Mouse (Mus musculus): ENCODE data around the gene Ubap1. TPM values are rescaled to one million over a fixed set of nuclear protein-coding genes. Genes with fewer than 3 reads are reported as not detected.

Ubap1 gene
- total and polyA plus RNA-seq, 2 experiments from 2014 or later: 43.2 to 45.7 TPM

DNA sequence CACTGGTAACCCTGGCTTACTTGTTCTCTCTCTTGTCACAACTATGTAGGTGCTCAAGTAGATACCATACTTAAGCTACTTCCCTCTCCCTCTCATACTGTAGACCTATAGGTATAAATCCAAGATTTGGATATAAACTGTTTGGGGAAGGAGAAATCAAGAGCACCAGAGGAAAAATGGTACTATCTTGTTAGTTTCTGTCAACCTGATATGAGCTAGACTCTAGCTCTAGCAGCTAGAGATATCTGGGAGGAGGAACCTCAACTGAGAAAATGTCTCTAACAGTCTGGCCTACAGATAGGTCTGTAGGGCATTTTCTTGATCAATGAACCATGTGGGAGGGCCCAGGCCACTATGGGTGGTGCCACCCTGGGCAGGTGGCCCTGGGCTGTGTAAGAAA is 52.4 kb downstream of the Ubap1 start:
- Histone ChIP-seq H3K9me3 (replicated peaks; ENCODE audit: control insufficient read depth, low read length) (no peaks in the 10 kb centered on the region), H3K27me3 (ENCODE audit: control insufficient read depth, insufficient read depth, low read length) (no peaks in the 10 kb centered on the region), H3K4me3 (ENCODE audit: low read depth, low read length) (no peak overlapping the region), H3K27ac (ENCODE audit: low read depth) (no peak overlapping the region), H3K36me3 (replicated peaks; ENCODE audit: control insufficient read depth, insufficient read depth, low read length) (peaks cover 29% of the 10 kb centered on the region), H3K9ac (replicated peaks; ENCODE audit: low read depth, low read length) (no peak overlapping the region), H3K4me2 (ENCODE audit: low read depth, low read length) (no peak overlapping the region), H3K4me1 (ENCODE audit: control insufficient read depth, insufficient read depth) (no peaks in the 10 kb centered on the region)
- ATAC-seq (ENCODE audit: insufficient read depth, low read depth): no peak
- DNase-seq (ENCODE audit: low spot score): no peak
- no peak for TF ChIP-seq EP300 (IDR thresholded peaks at IDR 0.05; ENCODE audit: low read depth)
- no peak for TF ChIP-seq CTCF (IDR thresholded peaks at IDR 0.05; ENCODE audit: low read depth)

- no peak overlapping the region for H3K9ac ChIP-seq (replicated peaks; ENCODE audit: low read depth, low read length)
- H3K4me1 ChIP-seq (ENCODE audit: control insufficient read depth, insufficient read depth): no peaks in the 10 kb centered on the region
- H3K4me2 ChIP-seq (ENCODE audit: low read depth, low read length): no peak overlapping the region
- no peak for DNase-seq (ENCODE audit: low spot score)
- 83% methylated on average over 5 of the region's 5 CpGs for WGBS
- H3K36me3 ChIP-seq (replicated peaks; ENCODE audit: control insufficient read depth, insufficient read depth, low read length): peaks cover 27% of the 10 kb centered on the region
- ATAC-seq (ENCODE audit: insufficient read depth, low read depth): no peak
- H3K27ac ChIP-seq (ENCODE audit: low read depth): no peak overlapping the region
- no peak for TF ChIP-seq CTCF (IDR thresholded peaks at IDR 0.05; ENCODE audit: low read depth)
- TF ChIP-seq EP300 (IDR thresholded peaks at IDR 0.05; ENCODE audit: low read depth): no peak
- no peaks in the 10 kb centered on the region for H3K9me3 ChIP-seq (replicated peaks; ENCODE audit: control insufficient read depth, low read length)
- no peak overlapping the region for H3K4me3 ChIP-seq (ENCODE audit: low read depth, low read length)
- H3K27me3 ChIP-seq (ENCODE audit: control insufficient read depth, insufficient read depth, low read length): no peaks in the 10 kb centered on the region
Observed at GRCm38 (mm10) chr4:41401573-41401972, 52.8 kb downstream of the Ubap1 start.

DNA sequence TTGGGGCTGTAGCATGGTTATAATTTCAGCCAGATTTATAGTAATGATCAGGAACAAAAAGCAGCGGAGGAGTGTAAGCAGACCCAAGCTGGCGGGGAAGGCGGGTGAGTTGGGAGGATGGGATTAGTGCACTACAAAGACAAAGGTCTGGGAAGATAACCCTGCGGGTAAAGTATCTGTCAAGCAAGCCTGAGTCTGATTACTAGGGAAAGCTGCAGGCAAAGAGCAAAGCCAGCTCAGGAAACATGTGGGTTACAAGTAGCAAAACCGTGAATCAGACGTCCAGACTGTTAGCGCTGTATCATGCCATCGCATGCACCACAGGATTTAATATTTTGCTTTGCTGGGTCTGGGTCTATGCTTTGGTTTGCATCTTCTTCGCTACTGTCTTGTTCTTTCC is 57.8 kb downstream of the Ubap1 start:
- DNase-seq (ENCODE audit: low spot score) (no peak), ATAC-seq (ENCODE audit: insufficient read depth, low read depth) (no peak)
- H3K9me3 ChIP-seq (replicated peaks; ENCODE audit: control insufficient read depth, low read length): no peaks in the 10 kb centered on the region
- TF ChIP-seq CTCF (IDR thresholded peaks at IDR 0.05; ENCODE audit: low read depth) (no peak), EP300 (IDR thresholded peaks at IDR 0.05; ENCODE audit: low read depth) (no peak)
- H3K4me1 ChIP-seq (ENCODE audit: control insufficient read depth, insufficient read depth): no peaks in the 10 kb centered on the region
- H3K9ac ChIP-seq (replicated peaks; ENCODE audit: low read depth, low read length): no peak overlapping the region
- no peak overlapping the region for H3K4me3 ChIP-seq (ENCODE audit: low read depth, low read length)
- H3K27me3 ChIP-seq (ENCODE audit: control insufficient read depth, insufficient read depth, low read length): no peaks in the 10 kb centered on the region
- no peak overlapping the region for H3K4me2 ChIP-seq (ENCODE audit: low read depth, low read length)
- H3K27ac ChIP-seq (ENCODE audit: low read depth): no peak overlapping the region
- peaks cover 3% of the 10 kb centered on the region; the same call in 1 of the 2 replicates for H3K36me3 ChIP-seq (replicated peaks; ENCODE audit: control insufficient read depth, insufficient read depth, low read length)
- WGBS: 77% methylated on average over 9 of the region's 9 CpGs

- DNase-seq (ENCODE audit: low spot score): no peak
- no peaks in the 10 kb centered on the region for H3K4me1 ChIP-seq (ENCODE audit: control insufficient read depth, insufficient read depth)
- H3K4me3 ChIP-seq (ENCODE audit: low read depth, low read length): no peak overlapping the region
- no peak for ATAC-seq (ENCODE audit: insufficient read depth, low read depth)
- H3K9me3 ChIP-seq (replicated peaks; ENCODE audit: control insufficient read depth, low read length): no peaks in the 10 kb centered on the region
- H3K36me3 ChIP-seq (replicated peaks; ENCODE audit: control insufficient read depth, insufficient read depth, low read length): peaks cover 3% of the 10 kb centered on the region; the same call in 1 of the 2 replicates
- TF ChIP-seq CTCF (IDR thresholded peaks at IDR 0.05; ENCODE audit: low read depth): no peak
- no peak for TF ChIP-seq EP300 (IDR thresholded peaks at IDR 0.05; ENCODE audit: low read depth)
- H3K4me2 ChIP-seq (ENCODE audit: low read depth, low read length): no peak overlapping the region
- WGBS: 85% methylated on average over 2 of the region's 2 CpGs
- H3K9ac ChIP-seq (replicated peaks; ENCODE audit: low read depth, low read length): no peak overlapping the region
- H3K27ac ChIP-seq (ENCODE audit: low read depth): no peak overlapping the region
- H3K27me3 ChIP-seq (ENCODE audit: control insufficient read depth, insufficient read depth, low read length): no peaks in the 10 kb centered on the region
Observed at GRCm38 (mm10) chr4:41407353-41407752, 58.6 kb downstream of the Ubap1 start.

- Histone ChIP-seq H3K27ac (ENCODE audit: low read depth) (no peak overlapping the region), H3K36me3 (replicated peaks; ENCODE audit: control insufficient read depth, insufficient read depth, low read length) (no peaks in the 10 kb centered on the region; the same call in 1 of the 2 replicates), H3K4me1 (ENCODE audit: control insufficient read depth, insufficient read depth) (no peaks in the 10 kb centered on the region), H3K27me3 (ENCODE audit: control insufficient read depth, insufficient read depth, low read length) (no peaks in the 10 kb centered on the region), H3K4me3 (ENCODE audit: low read depth, low read length) (no peak overlapping the region), H3K4me2 (ENCODE audit: low read depth, low read length) (no peak overlapping the region), H3K9ac (replicated peaks; ENCODE audit: low read depth, low read length) (no peak overlapping the region), H3K9me3 (replicated peaks; ENCODE audit: control insufficient read depth, low read length) (no peaks in the 10 kb centered on the region)
- 89% methylated on average over 1 of the region's 1 CpGs for WGBS
- no peak for ATAC-seq (ENCODE audit: insufficient read depth, low read depth)
- no peak for TF ChIP-seq EP300 (IDR thresholded peaks at IDR 0.05; ENCODE audit: low read depth)
- no peak for TF ChIP-seq CTCF (IDR thresholded peaks at IDR 0.05; ENCODE audit: low read depth)
- no peak for DNase-seq (ENCODE audit: low spot score)
Observed at GRCm38 (mm10) chr4:41409341-41409740, 60.5 kb downstream of the Ubap1 start.

- DNase-seq (ENCODE audit: low spot score) (no peak), ATAC-seq (ENCODE audit: insufficient read depth, low read depth) (no peak)
- Histone ChIP-seq H3K27me3 (ENCODE audit: control insufficient read depth, insufficient read depth, low read length) (no peaks in the 10 kb centered on the region), H3K27ac (ENCODE audit: low read depth) (no peak overlapping the region), H3K36me3 (replicated peaks; ENCODE audit: control insufficient read depth, insufficient read depth, low read length) (no peaks in the 10 kb centered on the region), H3K9me3 (replicated peaks; ENCODE audit: control insufficient read depth, low read length) (no peaks in the 10 kb centered on the region), H3K4me3 (ENCODE audit: low read depth, low read length) (no peak overlapping the region), H3K9ac (replicated peaks; ENCODE audit: low read depth, low read length) (no peak overlapping the region), H3K4me2 (ENCODE audit: low read depth, low read length) (no peak overlapping the region), H3K4me1 (ENCODE audit: control insufficient read depth, insufficient read depth) (no peaks in the 10 kb centered on the region)
- TF ChIP-seq EP300 (IDR thresholded peaks at IDR 0.05; ENCODE audit: low read depth): no peak
- no peak for TF ChIP-seq CTCF (IDR thresholded peaks at IDR 0.05; ENCODE audit: low read depth)
Observed at GRCm38 (mm10) chr4:41416966-41417365, 68.2 kb downstream of the Ubap1 start.

Measured in heart, postnatal 0 days (tissue).